Mouse (Mus musculus) lung, postnatal 36 days (tissue): Measurements from ENCODE around the gene Tmem235.
A peak's percentile ranks its signal among the peaks of the same experiment; 100 is the strongest.

Source experiments
- DNase-seq: peaks from one replicate; pipeline ENCODE4 v3.0.0; 2022; ENCODE audit warnings: mixed read lengths

Gene Tmem235

GRCm38 (mm10) chr11:117896533-117896932 is 36.0 kb downstream of the Tmem235 start:
- no peak for DNase-seq

- no peak for DNase-seq
Measured at GRCm38 (mm10) chr11:117902282-117902681, 41.7 kb downstream of the Tmem235 start.

DNA sequence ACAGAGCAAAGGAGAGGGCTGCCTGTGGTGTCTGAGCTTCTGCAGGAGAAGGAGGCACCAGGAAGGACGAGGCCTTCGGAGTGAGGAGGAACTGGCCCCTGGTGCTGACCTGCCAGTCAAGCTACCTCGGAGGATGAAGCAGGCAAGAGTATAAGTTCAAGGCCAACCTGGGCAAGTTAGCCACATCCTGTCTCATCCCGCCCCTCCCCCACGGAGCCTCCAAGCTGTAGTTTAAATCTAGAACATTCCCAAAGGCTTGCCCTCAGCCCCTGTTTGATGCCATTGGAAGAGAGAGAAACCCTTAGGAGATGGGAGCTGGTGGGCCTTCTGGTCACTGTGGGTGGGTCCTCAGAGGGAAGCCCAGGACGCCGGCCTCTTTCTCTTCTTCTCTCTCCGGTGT is 43.9 kb downstream of the Tmem235 start:
- no peak for DNase-seq

- DNase-seq: no peak
Measured at GRCm38 (mm10) chr11:117909337-117909736, 48.8 kb downstream of the Tmem235 start.

DNA sequence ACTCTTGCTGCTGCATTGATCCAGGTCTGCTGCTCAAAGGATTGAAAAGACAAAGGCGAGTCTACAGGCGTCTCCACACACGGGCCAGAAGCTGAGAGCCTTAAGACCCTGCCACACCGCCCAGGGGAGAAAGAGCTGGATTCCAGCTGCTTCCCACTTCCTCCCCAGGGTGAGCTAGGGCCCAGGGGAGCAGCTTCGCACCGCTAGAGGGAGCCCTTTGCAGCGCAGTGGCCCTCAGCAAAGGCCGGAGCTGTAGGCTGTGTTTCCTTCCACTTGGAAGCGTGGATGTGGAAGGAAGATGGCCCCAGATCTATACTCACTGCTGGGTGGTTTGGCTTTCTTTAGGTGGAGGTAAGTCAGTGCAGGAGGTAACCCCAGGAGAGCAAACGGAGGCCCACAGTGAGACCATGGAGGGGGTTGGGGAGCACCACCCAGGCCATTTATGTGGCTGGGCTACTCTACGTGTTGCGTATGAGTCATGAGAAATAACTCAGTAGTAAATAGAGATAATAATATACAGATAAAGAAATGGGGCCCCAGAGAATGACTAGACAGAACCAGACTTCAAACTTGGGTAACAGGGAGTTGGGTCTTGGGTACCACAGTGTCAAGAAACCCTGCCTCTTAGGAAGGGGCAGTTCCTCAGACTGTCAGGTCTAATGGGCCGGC is 52.3 kb downstream of the Tmem235 start:
- peak; percentile 93 for DNase-seq

- DNase-seq: no peak
Measured at GRCm38 (mm10) chr11:117914531-117914930, 54.0 kb downstream of the Tmem235 start.
